ENCODE assay signal across 8 mouse cellular contexts in the genomic region with DNA sequence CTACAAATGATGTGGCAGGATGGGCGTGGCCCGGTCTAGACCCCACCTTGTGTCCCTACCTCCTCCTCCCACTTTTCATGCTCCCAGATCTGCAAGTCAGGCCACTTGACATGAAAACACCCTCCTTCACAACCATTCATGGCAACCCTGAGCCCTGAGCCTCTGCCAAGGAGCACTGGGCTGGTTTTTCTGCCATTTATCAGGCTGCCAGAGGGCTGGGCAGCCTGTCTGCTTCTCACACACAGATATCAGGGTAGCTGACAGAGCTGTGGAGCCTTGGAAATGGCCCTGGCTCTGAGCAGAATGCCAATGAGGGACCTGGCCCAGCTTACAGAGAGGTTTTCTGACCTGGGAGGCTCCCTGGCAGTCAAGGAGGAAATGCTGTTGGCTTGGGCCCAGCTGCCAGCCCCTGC.
A peak's percentile ranks its signal among the peaks of the same experiment; 100 is the strongest.
DNase-seq lines count a peak whose midpoint lies in the region; ATAC-seq and TF ChIP-seq lines count a peak whose summit lies in the region.

No protein-coding gene starts in this region.

- H3K27ac ChIP-seq in forebrain, embryonic 13.5 days: no peak overlapping the region; the same call in 1 of the 2 replicates
- H3K27ac ChIP-seq in forebrain, embryonic 11.5 days (ENCODE audit: low read depth, low read length): no peak overlapping the region
- H3K27ac ChIP-seq in left cerebral cortex, adult 2 months: no peak overlapping the region
- no peak overlapping the region; the same call in 1 of the 2 replicates for H3K27ac ChIP-seq in neural tube, embryonic 15.5 days (replicated peaks)

- no peak overlapping the region for H3K4me3 ChIP-seq in forebrain, embryonic 13.5 days
- H3K4me3 ChIP-seq in forebrain, embryonic 11.5 days (ENCODE audit: low read depth, low read length): no peak overlapping the region
- H3K4me3 ChIP-seq in left cerebral cortex, adult 2 months: no peak overlapping the region
- no peak overlapping the region for H3K4me3 ChIP-seq in neural tube, embryonic 15.5 days (replicated peaks)

- H3K9ac ChIP-seq in forebrain, embryonic 13.5 days: no peak overlapping the region
- no peak overlapping the region for H3K9ac ChIP-seq in forebrain, embryonic 11.5 days (ENCODE audit: low read length)
- no peak overlapping the region for H3K9ac ChIP-seq in neural tube, embryonic 15.5 days (replicated peaks)

- no peaks in the 10 kb centered on the region for H3K36me3 ChIP-seq in forebrain, embryonic 13.5 days (ENCODE audit: poor library complexity, severe bottlenecking)
- H3K36me3 ChIP-seq in forebrain, embryonic 11.5 days (ENCODE audit: control insufficient read depth, insufficient read depth, low read length): no peaks in the 10 kb centered on the region
- no peaks in the 10 kb centered on the region for H3K36me3 ChIP-seq in neural tube, embryonic 15.5 days

- DNase-seq in forebrain, embryonic 11.5 days (ENCODE audit: low spot score): no peak
- DNase-seq in adrenal gland, postnatal 10 days: peak; percentile 65
- DNase-seq in heart, adult 9 months (ENCODE audit: low spot score in 2 of 2): peak; percentile 2 to 17
- peak; percentile 27 to 46 for DNase-seq in left cerebral cortex, adult 2 months (ENCODE audit: extremely low spot score in 1 of 2, low spot score in 2 of 2)
- no peak for DNase-seq in thymus, postnatal 14 days

- H3K4me2 ChIP-seq in forebrain, embryonic 13.5 days: no peak overlapping the region
- no peak overlapping the region for H3K4me2 ChIP-seq in forebrain, embryonic 11.5 days (ENCODE audit: low read depth, low read length, severe bottlenecking)
- H3K4me2 ChIP-seq in neural tube, embryonic 15.5 days: no peak overlapping the region

- TF ChIP-seq CTCF in left cerebral cortex, adult 2 months (IDR thresholded peaks at IDR 0.05): no peak

- ATAC-seq in forebrain, embryonic 13.5 days: peak; percentile 94
- ATAC-seq in forebrain, embryonic 11.5 days (replicated peaks; ENCODE audit: low FRiP score): no peak
- ATAC-seq in neural tube, embryonic 15.5 days (ENCODE audit: low FRiP score): peak; percentile 87
- no peak for ATAC-seq in activated CD4-positive, CD25-positive, alpha-beta regulatory T cell, adult 4 months

- peaks cover 13% of the 10 kb centered on the region for H3K4me1 ChIP-seq in forebrain, embryonic 13.5 days
- no peaks in the 10 kb centered on the region for H3K4me1 ChIP-seq in forebrain, embryonic 11.5 days (replicated peaks; ENCODE audit: control insufficient read depth, insufficient read depth, low read length)
- peaks cover 3% of the 10 kb centered on the region; the same call in 1 of the 2 replicates for H3K4me1 ChIP-seq in neural tube, embryonic 15.5 days

- WGBS in forebrain, embryonic 13.5 days: 77% methylated on average over 2 of the region's 2 CpGs
- WGBS in forebrain, embryonic 11.5 days: 93% methylated on average over 2 of the region's 2 CpGs
- WGBS in neural tube, embryonic 15.5 days: 83% methylated on average over 2 of the region's 2 CpGs

- no peaks in the 10 kb centered on the region for H3K27me3 ChIP-seq in forebrain, embryonic 13.5 days
- no peaks in the 10 kb centered on the region for H3K27me3 ChIP-seq in forebrain, embryonic 11.5 days (ENCODE audit: control insufficient read depth, insufficient read depth, low read length)
- H3K27me3 ChIP-seq in neural tube, embryonic 15.5 days (replicated peaks): no peaks in the 10 kb centered on the region

- intact Hi-C loops in left cerebral cortex, adult 2 months (cut with DNase I): no loop called here

- H3K9me3 ChIP-seq in forebrain, embryonic 13.5 days (replicated peaks): no peaks in the 10 kb centered on the region
- H3K9me3 ChIP-seq in forebrain, embryonic 11.5 days (ENCODE audit: control insufficient read depth, low read length): no peaks in the 10 kb centered on the region
- H3K9me3 ChIP-seq in neural tube, embryonic 15.5 days (replicated peaks): no peaks in the 10 kb centered on the region

Comparison
In these comparisons a context has a peak if more than half of its experiments do, and no peak if none do; other contexts are left out.
1. ATAC-seq: peak in forebrain, embryonic 13.5 days (single experiment) and neural tube, embryonic 15.5 days (single experiment); none in forebrain, embryonic 11.5 days (single experiment) and activated CD4-positive, CD25-positive, alpha-beta regulatory T cell, adult 4 months (single experiment).
2. DNase-seq: peak in adrenal gland, postnatal 10 days (single experiment), heart, adult 9 months (2 of 2) and left cerebral cortex, adult 2 months (2 of 2); none in forebrain, embryonic 11.5 days (single experiment) and thymus, postnatal 14 days (single experiment).